12 mouse cellular contexts compared by ENCODE assay signal in genomic region chr3:60481740-60482399, GRCm38 (mm10). TPM values are rescaled to one million over a fixed set of nuclear protein-coding genes. Genes with fewer than 3 reads are reported as not detected.
DNase-seq lines count a peak whose midpoint lies in the region; ATAC-seq lines count a peak whose summit lies in the region.
"Had no signal": no experiment of that assay in that cellular context is flagged by ENCODE, and none has a peak within 500 bp of the region (broad histone marks: within the 10 kb centered on the region; RNA-seq: fewer than 3 reads in every experiment).

No protein-coding gene starts in this region.

- peak; percentile 36 for DNase-seq in lung, postnatal 25 days (ENCODE audit: low spot score)
- no peak for DNase-seq in lung, postnatal 4 days
- DNase-seq in induced T-regulatory cell, adult 2 months (ENCODE audit: low read depth): peak; percentile 87
- peak; percentile 27 to 50 for DNase-seq in natural killer cell, adult 2 months (ENCODE audit: low spot score in 2 of 2)
- no peak for DNase-seq in adrenal gland, postnatal 14 days
- no peak for DNase-seq in left cerebral cortex, postnatal 10 days (ENCODE audit: extremely low spot score in 1 of 2, low spot score in 2 of 2)
- no peak for DNase-seq in adrenal gland, adult 2 months
- DNase-seq: adrenal gland, adult 8-10 months; heart, postnatal 14 days; left cerebral cortex, postnatal 4 days; lung, adult 18-20 months had no signal

- peak; percentile 48 for ATAC-seq in CD4-positive, CD25-positive, alpha-beta regulatory T cell, adult 4 months

- intact Hi-C loops in left cerebral cortex, postnatal 10 days (cut with DNase I): loop anchor here (10.0 kb wide), 1 partner anchor 233 kb away; no protein-coding TSS in a partner anchor

RNA-seq across cellular contexts. Expression of gene Mbnl1, which starts 9.2 kb away (rescaled TPM):
- polyA plus RNA-seq in CD4-positive, CD25-positive, alpha-beta regulatory T cell, adult 4 months (2017; shearing (Covaris generic)): 1,000 to 10,000 TPM in 1 of 2 experiments, 100 to 1,000 TPM in 1; 862 to 1,011 TPM
- total RNA-seq in adrenal gland, postnatal 14 days (2021): 355 and 386 TPM in 2 replicates
- 10 to 100 TPM; 86.1 to 96.2 TPM for total RNA-seq in left cerebral cortex, postnatal 10 days (2021)
- total RNA-seq in adrenal gland, adult 2 months (2021): 100 to 1,000 TPM; 563 to 574 TPM
- polyA plus RNA-seq in adrenal gland, adult 2 months (2012; rRNA removed): 174 and 252 TPM in 2 replicates

Comparison
In these comparisons a context has a peak if more than half of its experiments do, and no peak if none do; other contexts are left out.
1. DNase-seq: peak in lung, postnatal 25 days (single experiment), induced T-regulatory cell, adult 2 months (single experiment) and natural killer cell, adult 2 months (2 of 2); none in lung, postnatal 4 days (0 of 2), adrenal gland, postnatal 14 days (single experiment), left cerebral cortex, postnatal 10 days (0 of 2) and adrenal gland, adult 2 months (single experiment).